Mouse (Mus musculus): ENCODE measurements at regions not wholly inside any gene's neighbourhood (a gene's known extent, or its start where the extent isn't known, plus 50 kb on each side); places are given as distances from the start of the nearest gene placed in this dataset.

- ATAC-seq: no peak
Observed at GRCm38 (mm10) chr9:94467846-94468245, 70.0 kb downstream of the 1190002N15Rik start.

- ATAC-seq: no peak
Observed at GRCm38 (mm10) chr9:94456085-94456531, 81.8 kb downstream of the 1190002N15Rik start.

GRCm38 (mm10) chr9:94455466-94455865 is 82.4 kb downstream of the 1190002N15Rik start:
- ATAC-seq: no peak

GRCm38 (mm10) chr9:94449911-94450310 is 88.0 kb downstream of the 1190002N15Rik start:
- no peak for ATAC-seq

GRCm38 (mm10) chr9:94446182-94446763 is 91.6 kb downstream of the 1190002N15Rik start:
- ATAC-seq: no peak

- no peak for ATAC-seq
Observed at GRCm38 (mm10) chr9:94444140-94444789, 93.6 kb downstream of the 1190002N15Rik start.

GRCm38 (mm10) chr9:94441393-94441792 is 96.5 kb downstream of the 1190002N15Rik start:
- ATAC-seq: peak; percentile 82

- ATAC-seq: no peak
Observed at GRCm38 (mm10) chr9:94433468-94433867, 104.4 kb downstream of the 1190002N15Rik start.

- ATAC-seq: no peak
Observed at GRCm38 (mm10) chr9:94432144-94432747, 105.6 kb downstream of the 1190002N15Rik start.

- no peak for ATAC-seq
Observed at GRCm38 (mm10) chr9:94431540-94431939, 106.3 kb downstream of the 1190002N15Rik start.

- ATAC-seq: no peak
Observed at GRCm38 (mm10) chr9:94430996-94431395, 106.9 kb downstream of the 1190002N15Rik start.

- ATAC-seq: no peak
Observed at GRCm38 (mm10) chr9:94426740-94427139, 111.1 kb downstream of the 1190002N15Rik start.

GRCm38 (mm10) chr9:94425804-94426203 is 112.1 kb downstream of the 1190002N15Rik start:
- no peak for ATAC-seq

- no peak for ATAC-seq
Observed at GRCm38 (mm10) chr9:94424438-94425135, 113.3 kb downstream of the 1190002N15Rik start.

GRCm38 (mm10) chr9:94410546-94410945 is 127.3 kb downstream of the 1190002N15Rik start:
- ATAC-seq: no peak

GRCm38 (mm10) chr9:94410042-94410441 is 127.8 kb downstream of the 1190002N15Rik start:
- ATAC-seq: no peak

- no peak for ATAC-seq
Observed at GRCm38 (mm10) chr9:94408635-94409323, 129.1 kb downstream of the 1190002N15Rik start.

- ATAC-seq: no peak
Observed at GRCm38 (mm10) chr9:94407671-94408070, 130.2 kb downstream of the 1190002N15Rik start.

GRCm38 (mm10) chr9:94404551-94404950 is 133.3 kb downstream of the 1190002N15Rik start:
- ATAC-seq: no peak

- no peak for ATAC-seq
Observed at GRCm38 (mm10) chr9:94400596-94400995, 137.3 kb downstream of the 1190002N15Rik start.

- no peak for ATAC-seq
Observed at GRCm38 (mm10) chr9:94395215-94395614, 142.7 kb downstream of the 1190002N15Rik start.

GRCm38 (mm10) chr9:94386190-94386589 is 151.7 kb downstream of the 1190002N15Rik start:
- ATAC-seq: no peak

GRCm38 (mm10) chr9:94382293-94382692 is 155.6 kb downstream of the 1190002N15Rik start:
- ATAC-seq: no peak

Data from activated CD4-positive, CD25-positive, alpha-beta regulatory T cell, adult 4 months (primary cell).